Mouse (Mus musculus) liver, adult 2 months (tissue): ENCODE results near the gene Fam57a.

ENCODE experiments used
- CTCF ChIP-seq: fragments of 200-500 bp; IDR thresholded peaks from 2 replicates; pipeline ENCODE4 v1.5.1; 2011; ENCODE audit warnings: low read depth, low read length, control low read depth
- POLR2A ChIP-seq: fragments of 200-500 bp; IDR thresholded peaks from 2 replicates; pipeline ENCODE4 v1.6.1; 2011; ENCODE audit warnings: low read length, control low read depth; ENCODE audit not compliant: insufficient read depth; ENCODE audit errors: extremely low read depth

- TF ChIP-seq CTCF (no peak), POLR2A (no peak)
These were observed 17.0 kb downstream of the Fam57a start for GRCm38 (mm10) chr11:76196275-76196976.
